Mouse (Mus musculus): Measurements from ENCODE around the gene Nr4a1. TPM values are rescaled to one million over a fixed set of nuclear protein-coding genes. Genes with fewer than 3 reads are reported as not detected.

Gene Nr4a1
- polyA plus RNA-seq, 1 experiment = 80.9 TPM

DNA sequence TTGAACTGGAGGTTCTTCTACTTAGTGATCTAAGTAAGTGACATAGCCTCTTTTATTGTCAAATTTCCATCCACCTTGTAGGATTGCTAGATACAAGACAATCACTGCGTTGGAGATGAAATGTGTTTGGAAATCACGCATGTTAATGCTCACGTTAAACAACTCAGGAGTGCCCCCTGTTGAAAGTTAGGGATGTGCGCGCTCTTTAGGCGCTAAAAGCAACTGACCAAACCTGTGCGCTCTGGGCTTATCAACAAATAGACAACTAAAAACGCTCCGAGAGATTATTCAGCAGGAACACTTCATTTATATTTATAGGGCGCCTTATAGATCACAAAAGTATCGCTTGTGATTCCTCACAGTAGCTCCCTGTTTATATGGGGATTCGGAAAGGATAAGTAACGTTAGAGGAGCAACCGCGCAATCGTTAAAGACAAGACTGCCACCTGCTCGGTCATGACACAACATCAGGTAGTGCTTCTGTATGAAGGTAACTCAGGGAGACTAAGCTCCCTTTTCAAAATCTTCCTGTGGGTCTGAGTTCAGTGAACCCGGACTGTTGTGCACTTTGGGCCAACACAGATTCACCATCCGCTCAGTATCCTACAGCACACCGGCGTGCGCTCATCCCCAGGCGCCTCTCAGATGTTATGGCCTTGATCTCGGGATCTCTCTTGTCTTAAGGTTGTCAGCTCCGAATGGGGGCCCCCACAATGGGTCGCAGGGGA, 29.3 kb downstream of the Nr4a1 start:
- peak in 1 of 2 experiments; percentile 87 for DNase-seq (ENCODE audit: extremely low spot score in 1 of 2, low spot score in 1 of 2)

DNA sequence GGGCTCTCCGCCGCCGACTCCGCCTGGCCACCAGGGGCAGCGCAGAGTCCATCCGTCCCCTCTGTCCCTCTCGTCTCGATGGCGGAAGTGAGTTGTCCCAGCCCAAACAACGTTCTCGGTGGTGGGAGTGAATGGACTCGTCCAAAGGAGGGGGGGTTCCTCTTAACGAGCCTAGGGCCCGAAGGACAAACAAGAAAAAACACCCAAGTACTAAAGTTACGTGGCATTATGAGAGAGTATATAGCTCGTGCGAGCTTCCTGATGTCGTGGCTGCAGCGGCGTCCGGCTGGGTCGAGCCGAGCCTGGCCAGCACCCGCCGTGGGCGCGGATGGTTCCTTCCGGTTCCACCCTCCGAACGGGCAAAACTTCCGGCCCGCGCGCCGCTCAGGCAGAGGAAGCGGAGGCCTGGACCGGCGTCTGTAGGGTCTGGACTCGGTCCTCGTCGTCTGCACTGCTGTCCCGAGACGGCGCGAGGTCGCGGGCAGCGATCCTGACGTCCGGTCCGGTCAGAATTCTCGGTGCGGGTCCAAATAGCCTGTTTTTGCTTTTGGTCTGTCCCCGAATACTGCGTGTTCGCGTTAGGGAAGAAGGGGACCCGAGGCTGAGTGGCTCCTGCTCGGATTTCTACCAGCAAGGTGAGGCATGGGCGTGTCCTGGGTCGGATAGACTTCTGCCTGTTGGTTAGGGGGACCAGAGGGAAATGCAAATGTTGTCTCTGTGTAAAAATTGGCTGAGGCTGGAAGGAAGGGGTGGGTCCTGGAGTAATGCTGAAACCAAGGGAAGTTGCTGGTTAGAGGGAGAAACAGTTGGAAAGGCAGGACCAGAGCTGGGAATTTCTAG, 30.1 kb downstream of the Nr4a1 start, which contains the start of gene Atg101:
Gene Atg101 (plus strand): TSS at position 362 of the 840 bp plus-strand sequence.
- peak; percentile 83 to 93 for DNase-seq (ENCODE audit: extremely low spot score in 1 of 2, low spot score in 1 of 2)

DNA sequence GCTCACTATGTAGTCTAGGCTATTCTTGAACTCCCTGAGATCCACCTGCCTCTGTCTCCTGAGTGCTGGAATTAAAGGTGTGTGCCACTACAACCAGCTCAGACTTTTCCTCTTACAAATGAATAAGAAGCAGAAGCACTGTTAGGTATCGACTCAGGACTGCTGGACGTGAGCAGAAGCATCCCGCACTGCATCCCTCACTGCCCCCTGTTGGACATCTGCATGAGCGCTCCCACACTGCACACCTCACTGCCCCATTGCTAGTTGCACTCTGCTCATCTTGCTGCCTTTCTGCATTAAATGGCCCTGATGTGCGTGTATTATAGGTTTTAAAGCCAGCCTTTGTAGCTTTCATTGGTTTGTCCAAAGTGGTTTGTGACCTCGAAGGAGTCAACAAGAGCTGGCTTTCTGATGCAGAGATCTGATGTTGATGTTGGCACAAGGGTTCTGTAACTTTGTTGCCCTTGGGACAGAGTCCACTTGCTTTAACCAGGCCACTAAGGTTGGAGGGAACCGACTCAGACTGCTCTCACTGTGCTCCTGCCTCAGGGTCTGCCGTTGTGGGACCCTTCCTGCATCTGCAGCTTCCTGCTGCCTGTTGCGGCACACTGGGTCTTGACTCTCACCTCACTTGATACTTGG, 32.2 kb downstream of the Nr4a1 start:
- no peak for DNase-seq (ENCODE audit: extremely low spot score in 1 of 2, low spot score in 1 of 2)

DNA sequence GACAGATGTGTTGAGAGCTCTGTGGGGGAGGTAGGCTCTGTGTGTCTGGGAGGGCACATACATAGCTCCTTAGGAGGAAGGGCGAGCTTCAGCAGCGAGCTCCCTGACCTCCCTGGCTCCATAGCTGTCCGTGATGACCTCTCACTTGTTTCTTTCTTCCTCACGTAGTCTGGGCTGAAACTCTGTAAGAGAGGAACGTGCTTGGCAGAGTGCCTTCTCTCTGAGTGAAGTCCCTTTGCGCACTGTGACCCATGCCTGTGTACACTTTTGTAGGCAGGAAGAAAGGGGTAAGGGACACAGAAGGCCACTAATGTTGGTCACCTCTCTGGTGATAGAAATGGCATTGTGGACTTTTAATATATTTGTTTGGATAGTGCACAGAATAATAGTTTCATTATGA, 33.3 kb downstream of the Nr4a1 start:
- no peak for DNase-seq (ENCODE audit: extremely low spot score in 1 of 2, low spot score in 1 of 2)

DNA sequence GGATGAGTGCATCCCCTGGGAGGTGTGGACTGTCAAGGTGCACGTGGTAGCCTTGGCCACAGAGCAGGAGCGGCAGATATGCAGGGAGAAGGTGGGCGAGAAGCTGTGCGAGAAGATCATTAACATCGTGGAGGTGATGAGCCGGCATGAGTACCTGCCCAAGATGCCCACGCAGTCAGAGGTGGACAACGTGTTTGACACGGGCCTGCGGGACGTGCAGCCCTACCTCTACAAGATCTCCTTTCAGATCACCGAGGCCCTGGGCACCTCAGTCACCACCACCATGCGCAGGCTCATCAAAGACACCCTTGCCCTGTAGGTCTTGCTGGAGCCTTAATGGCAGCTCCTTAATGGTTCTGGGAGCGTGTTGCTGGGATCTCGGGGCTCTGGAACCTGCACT, 36.3 kb downstream of the Nr4a1 start:
- DNase-seq (ENCODE audit: extremely low spot score in 1 of 2, low spot score in 1 of 2) = no peak

DNA sequence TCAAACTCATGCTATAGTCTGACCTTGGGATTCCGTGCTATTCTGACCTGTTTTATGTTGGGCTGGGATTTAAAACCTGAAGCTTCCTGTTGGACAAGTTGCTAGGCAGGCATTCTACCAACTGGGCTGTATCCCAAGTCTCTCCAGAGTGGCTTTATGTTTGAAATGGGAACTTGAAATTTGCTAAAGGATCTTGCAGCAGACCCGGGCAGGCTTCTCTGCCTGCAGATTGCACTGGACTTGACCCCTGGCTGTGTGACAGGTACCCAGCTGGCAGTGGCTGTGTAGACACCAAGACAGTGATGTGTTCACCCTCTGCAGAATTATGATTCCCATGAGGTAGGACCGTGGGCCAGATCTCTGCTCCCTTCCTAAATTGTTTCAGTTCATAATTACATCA, 37.9 kb downstream of the Nr4a1 start:
- no peak for DNase-seq (ENCODE audit: extremely low spot score in 1 of 2, low spot score in 1 of 2)

DNA sequence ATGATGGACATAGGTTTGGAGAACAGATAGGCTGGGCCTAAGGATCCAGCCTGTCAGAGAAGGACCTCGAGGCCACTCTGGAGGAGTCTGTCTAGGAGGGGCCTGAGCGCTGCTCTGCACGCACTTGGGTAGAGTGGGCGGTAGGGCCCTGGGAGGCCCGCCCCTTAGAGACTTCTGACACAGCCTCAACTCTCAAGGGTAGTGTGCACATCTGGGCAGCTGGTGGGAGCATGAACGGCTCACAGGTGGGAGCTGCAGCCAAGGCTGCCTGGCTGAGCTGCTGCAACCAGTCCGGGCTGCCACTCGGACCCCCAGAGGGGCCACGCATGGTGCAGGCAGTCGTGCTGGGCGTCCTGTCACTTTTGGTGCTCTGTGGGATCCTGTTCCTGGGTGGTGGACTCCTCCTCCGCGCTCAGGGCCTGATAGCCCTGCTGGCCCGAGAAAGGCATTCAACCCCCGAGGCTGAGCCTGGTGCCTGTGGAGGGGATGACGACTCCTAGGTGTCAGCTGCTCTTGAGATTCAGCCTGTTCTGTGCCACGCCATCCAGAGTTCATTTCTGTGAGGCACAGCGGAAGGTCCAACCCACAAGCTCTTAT, 39.1 kb downstream of the Nr4a1 start, which contains the start of gene 6030408B16Rik:
Gene 6030408B16Rik (plus strand): TSS at position 188 of the 597 bp plus-strand sequence.
- DNase-seq (ENCODE audit: extremely low spot score in 1 of 2, low spot score in 1 of 2) = no peak

DNA sequence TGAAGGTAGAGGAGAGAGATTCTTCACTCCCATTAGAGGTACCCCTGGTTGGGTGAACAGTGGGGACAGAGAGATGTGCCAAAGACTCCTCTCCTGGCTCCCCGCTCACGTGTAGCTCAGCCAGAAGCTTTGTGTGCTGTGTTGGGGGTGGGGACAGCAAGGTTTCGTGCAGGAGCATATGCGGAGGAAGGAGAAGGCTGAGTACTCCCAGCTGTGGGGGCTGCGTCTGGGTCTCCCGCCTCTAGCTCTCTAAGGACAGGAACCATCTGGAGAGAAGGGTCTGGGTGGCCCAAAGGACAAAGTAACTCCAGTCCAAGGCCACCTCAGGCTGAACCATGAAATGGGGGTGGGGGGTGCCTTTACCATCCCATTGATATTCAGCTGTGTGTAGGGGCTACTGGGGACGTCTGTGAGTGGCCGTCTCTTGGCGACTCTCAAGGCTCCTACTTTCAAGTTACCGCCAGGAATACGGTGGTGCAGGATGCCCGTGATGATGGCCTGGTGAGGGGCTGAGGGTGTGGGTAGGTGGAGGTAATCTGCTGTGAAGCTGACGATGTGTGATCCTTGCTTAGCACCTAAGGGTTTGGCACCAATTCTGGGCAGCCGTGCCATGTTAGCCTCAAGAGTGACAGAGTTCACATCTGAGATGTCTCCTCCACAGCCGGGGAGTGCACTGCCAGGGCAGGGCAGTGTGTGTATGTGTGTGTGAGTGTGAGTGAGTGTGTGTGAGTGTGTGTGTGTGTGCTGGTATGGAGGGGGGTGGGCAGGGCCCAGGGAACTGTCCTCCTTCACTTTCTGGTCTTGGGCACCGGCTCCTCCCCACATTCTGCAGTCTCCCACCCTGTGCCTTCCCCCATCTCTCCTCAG, 40.2 kb downstream of the Nr4a1 start:
- no peak for DNase-seq (ENCODE audit: extremely low spot score in 1 of 2, low spot score in 1 of 2)

DNA sequence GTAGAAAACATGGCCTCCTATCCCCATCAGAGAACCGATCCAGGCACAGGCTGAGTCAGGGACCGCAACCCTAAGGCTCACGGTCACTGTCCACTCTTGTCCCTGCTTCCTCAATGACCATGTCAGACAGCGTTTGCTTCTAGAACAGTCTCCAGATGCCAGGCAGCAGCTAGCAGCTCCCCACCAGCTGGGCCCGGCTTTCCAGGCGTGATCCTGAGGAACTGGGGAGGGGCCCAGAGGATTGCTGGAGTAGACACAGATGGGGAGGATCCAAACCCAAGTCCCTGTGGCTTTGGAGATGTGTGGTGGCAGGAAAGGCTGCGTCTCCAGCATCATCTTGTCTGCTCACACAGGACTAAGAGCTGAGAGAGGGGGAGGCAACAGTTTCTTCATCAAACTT, 41.0 kb downstream of the Nr4a1 start:
- DNase-seq (ENCODE audit: extremely low spot score in 1 of 2, low spot score in 1 of 2) = no peak

DNA sequence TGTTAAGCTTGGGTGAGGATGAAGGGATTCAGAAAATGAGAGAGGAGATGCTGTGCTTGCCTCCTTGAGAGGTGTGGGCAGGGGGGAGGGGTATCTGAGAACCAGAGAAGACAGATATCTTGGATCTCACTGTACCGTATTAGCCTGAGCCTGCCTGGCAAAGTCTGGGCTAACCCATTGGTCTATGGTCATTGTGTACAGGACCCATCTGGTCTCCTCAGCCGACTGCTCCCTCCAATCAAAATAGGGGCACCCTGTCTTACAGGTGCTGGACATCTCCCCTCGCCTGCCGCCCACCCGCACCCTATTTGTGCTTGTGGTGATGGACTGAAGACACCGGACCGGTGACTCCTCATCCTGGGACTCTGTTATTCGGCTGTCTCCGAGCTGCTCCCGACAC, 41.5 kb downstream of the Nr4a1 start:
- DNase-seq (ENCODE audit: extremely low spot score in 1 of 2, low spot score in 1 of 2) = no peak

DNA sequence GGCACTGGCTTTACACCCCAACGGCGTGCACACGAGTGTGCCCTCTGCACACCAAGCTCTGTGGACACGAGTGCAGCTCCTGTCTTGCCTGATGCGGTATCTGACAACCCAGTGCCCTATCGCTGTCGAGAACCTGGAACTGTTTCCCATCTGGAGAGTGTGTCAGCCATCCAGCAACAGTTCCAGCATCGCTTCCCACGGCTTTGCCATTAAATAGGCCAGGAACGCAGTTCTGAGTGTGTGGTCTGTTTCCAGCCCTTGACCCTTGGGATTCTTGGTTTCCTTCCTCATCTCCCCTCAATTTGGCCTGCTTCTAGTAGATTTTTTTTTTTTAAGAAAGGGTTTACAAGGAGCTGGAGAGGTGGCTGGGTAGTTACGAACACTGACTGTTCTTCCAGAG, 42.0 kb downstream of the Nr4a1 start:
- DNase-seq (ENCODE audit: extremely low spot score in 1 of 2, low spot score in 1 of 2) = no peak

DNA sequence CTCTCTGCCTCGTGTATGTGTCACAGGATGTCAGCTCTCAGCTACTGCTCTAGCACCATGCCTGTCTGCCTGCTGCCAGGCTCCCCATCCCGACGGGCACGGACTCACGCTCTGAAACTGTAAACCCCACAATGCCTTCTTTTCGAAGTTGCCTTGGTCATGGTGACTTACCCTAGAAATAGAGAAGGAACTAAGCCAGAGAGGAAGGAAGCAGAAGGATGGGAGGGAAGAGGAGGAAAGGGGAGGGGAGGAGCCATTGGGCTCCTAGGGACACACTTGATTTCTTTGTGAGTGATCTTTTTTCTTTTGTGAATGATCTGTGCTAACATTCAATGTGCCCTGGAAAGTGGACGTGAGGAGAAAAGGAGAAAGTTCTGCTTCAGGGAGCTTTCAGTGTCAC, 43.9 kb downstream of the Nr4a1 start:
- no peak for DNase-seq (ENCODE audit: extremely low spot score in 1 of 2, low spot score in 1 of 2)

DNA sequence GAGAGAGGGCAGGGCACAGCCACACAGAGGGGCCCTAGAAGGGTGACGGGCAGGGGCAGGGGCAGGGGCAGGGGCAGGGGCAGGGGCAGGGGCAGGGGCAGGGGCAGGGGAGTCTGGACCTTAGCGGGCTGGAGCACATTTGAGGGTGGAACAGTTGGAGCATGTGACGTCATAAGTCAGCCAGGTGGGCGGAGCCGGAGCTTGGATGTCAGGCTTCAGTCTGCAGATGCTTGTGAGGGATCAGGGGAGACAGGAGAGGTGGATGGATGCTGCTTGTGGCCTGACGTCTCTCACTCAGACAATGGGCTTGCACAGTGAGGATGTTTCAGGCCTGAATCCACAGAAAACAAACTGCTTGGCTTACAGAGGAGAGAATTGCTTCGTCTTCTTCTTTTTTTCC, 44.5 kb downstream of the Nr4a1 start:
- DNase-seq (ENCODE audit: extremely low spot score in 1 of 2, low spot score in 1 of 2) = no peak

DNA sequence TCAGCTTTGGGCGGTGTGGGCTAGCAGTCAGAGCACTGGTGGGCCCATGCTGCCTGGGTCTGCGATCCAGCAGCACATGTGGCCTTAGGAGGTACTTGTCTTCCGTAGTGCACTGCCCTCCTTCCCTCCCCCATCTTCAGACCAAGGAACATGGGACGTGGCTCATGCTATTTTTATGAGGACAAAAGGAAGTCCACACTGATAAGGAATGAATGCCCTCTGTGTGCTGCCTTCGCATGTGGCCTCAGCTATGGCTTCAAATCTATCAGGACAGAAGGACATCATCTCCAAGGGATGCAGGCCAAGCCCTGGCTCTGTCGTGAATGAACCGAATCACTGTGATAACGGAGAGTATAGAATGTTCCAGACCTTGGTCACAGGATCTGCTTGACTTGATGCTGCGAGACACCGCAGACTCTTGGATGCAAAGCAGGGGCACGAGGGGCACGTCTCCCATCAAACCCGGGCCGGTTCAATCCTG, 45.5 kb downstream of the Nr4a1 start:
- no peak for DNase-seq (ENCODE audit: extremely low spot score in 1 of 2, low spot score in 1 of 2)

DNA sequence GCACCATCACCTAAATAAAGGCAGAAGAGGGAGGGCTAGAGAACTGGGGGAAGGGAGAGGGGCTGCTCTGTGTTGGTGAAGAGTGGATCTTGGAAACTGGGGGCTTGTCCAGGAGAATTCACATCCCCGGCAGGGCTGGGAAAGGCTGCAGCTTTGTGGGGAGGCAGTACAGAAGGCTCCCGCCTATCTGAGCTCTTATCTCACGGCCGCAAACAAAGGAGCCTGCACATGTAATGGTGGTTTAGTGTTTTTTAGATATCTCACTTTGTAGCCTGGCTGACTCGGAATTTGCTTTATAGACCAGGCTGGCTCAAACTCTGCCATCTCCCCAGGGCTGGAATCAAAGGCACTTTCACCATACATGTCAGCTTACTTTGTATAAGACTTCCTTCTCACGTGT, 46.1 kb downstream of the Nr4a1 start:
- DNase-seq (ENCODE audit: extremely low spot score in 1 of 2, low spot score in 1 of 2) = no peak

DNA sequence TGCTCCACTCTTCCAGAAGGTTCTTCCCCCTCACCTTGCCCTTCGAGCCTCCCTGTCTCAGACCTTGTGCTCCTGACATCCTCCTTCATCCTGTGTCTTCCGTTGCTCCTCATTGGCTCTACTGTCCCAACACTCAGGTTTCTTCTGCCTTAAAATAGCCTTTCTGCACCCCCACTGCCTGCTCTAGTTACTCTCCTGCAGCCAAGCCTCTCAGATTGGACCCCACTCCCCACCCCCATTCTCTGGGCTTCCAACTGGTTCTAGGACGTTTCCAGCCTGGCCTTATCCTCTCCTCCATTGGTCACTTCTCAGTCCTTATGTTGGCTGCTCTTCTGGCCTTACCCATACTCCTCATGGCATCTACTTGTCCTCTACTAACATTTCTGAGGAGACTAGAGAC, 48.1 kb downstream of the Nr4a1 start:
- DNase-seq (ENCODE audit: extremely low spot score in 1 of 2, low spot score in 1 of 2) = no peak

DNA sequence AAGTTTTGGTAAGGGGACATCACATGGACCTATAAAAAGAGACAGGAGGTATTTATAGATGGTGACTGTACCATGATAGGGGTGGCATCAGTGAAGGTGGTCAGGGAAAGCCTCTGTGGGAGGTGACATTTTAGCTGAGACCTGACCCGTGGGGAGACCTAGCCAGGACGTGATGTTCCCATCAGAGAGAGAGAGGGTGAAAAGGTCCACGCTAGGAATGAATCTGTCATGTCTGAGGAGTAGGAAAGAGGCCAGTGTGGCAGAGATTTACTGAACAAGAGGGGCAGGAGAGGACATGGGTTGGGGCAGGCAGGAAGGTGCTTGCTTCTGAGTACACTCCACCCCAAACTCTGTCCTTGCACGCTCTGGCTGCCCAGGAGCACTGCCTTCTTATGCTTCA, 49.8 kb downstream of the Nr4a1 start:
- DNase-seq (ENCODE audit: extremely low spot score in 1 of 2, low spot score in 1 of 2) = no peak

DNA sequence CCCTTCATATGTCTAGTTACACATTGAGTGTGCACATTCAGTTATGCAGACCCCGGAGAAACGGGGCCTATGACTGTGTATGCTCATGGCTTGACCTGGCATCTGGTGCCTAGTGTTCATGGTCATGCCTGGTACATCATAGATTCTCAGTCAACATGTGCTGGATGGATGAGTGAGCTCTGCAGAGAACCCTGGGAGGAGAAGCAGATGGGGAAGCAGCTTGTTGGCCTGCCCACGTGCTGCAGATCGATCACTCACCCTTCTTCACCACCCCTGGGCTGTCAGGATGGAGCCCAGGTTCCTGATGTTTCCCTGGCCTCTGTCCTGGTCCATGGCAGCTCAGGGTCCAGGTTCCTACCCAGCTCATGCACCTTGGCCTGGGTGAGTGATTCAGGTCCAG, 52.4 kb downstream of the Nr4a1 start:
- DNase-seq (ENCODE audit: extremely low spot score in 1 of 2, low spot score in 1 of 2) = peak in 1 of 2 experiments; percentile 51

DNA sequence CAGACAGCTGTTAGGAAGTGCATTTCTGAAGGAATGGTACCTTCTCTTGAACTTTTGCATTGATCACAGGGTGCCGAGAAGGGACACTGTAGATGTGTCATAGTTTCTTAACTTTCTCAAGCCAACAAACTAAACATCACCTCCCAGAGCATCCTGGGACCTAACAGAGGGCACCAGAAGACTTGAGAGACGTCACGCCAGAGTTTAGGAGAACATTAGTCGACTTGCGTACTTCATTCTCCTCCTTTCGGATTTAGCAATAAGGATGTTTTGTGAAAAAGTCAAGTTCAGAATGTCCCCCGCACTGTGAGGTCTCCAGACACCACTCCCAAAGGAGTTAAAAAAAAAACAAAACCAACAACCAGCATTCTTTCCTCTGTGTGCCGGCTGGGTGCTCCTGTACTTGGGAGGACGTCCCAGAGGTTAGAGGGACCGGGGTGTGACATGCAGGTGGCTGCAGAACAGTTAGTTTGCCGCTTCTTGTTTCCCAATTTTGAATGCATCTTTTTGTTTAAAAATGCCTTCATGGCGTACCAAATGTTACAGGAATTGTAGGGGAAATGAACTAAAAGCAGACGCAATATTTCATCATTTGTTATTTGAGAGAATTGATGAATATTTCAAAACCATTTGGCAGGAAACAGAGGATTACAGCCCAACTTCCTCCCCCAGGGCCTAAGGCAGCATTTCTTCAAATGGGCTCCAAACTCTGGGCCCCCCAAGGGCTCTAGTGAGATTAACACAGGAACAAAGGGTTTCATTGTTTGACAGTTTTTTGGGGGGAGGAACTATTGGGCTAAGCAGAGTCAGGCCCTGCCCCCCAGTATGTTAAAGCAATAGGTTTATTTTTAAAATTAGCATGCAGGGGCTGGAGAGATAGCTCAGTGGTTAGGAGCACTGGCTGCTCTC, 54.6 kb downstream of the Nr4a1 start:
- no peak for DNase-seq (ENCODE audit: extremely low spot score in 1 of 2, low spot score in 1 of 2)
